Mouse (Mus musculus): ENCODE data around the gene Serinc5.

The Serinc5 gene

DNA sequence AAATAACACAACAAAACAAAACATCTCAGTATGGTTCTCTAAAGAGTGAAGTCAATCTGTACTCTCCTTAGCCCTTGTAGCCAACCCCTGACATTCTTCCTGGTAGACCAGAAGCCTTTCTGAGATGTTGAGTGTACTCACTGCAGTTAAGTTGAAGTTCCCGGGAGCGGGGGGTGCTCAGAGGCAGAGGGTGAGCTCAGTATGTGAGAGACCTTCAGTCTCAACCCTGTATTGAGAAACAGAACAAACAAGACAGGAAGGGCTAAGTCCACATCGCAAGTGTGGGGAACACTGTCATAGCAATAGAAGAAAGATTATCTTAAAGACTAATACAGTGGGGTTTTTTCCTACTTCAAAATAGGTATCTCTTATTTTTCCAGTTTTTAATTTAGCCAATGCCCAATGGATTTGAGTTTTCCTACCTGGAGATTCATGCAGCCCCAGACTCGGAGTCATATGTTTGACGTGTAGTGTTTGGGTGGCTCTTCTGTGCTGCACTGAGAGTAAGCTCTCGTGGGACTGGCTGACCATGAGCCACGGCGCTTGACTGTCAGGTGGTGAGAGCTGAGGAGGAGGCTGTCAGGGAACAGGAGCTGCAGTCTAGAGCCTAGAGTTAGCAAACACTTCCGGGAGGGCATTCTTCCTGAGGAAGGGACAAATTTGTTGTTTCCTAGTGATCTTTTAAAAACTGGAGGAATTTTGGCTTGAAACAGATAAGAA lies 95.6 kb downstream of the Serinc5 start:
- no peak for DNase-seq

DNA sequence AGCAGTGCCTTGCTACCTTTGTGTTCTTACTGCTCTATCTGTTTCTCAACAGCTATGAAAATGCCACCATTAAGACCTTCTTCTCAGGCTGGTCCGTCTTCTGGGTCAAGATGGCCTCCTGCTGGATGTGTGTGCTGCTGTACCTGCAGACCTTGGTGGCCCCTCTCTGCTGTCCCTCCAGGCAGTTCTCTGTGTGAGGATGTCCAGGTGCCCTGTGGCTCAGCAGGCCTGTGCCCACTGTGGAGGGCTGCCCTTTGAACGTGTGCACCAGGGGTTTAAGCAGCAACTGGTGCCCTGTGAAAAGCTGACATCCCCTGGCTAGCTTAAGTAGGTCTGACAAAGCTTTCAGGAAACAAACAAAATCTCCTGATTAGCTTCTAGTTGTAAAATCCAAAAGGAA lies 97.0 kb downstream of the Serinc5 start:
- DNase-seq = no peak

- no peak for DNase-seq
Measured at GRCm38 (mm10) chr13:92708466-92708865, 97.6 kb downstream of the Serinc5 start.

DNA sequence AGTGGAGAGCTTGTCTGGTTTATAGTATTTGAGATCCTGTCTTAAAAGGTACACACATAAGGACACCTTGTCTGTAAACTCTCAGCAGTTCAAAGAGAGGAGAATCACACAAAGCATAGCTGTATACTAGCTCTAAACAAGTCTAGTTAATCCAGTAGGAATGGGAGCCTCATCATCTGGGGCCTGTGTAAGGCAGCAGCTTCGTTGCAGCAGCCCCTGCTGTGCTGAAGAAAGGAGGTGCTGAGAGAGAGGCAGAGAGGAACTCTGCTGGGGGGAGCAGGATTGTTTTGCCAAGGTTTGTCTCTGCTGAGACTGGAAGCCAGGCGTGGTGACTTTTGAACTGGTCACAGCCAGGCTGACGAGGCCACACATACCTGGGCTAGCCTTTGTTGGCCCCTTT lies 98.6 kb downstream of the Serinc5 start:
- no peak for DNase-seq

DNA sequence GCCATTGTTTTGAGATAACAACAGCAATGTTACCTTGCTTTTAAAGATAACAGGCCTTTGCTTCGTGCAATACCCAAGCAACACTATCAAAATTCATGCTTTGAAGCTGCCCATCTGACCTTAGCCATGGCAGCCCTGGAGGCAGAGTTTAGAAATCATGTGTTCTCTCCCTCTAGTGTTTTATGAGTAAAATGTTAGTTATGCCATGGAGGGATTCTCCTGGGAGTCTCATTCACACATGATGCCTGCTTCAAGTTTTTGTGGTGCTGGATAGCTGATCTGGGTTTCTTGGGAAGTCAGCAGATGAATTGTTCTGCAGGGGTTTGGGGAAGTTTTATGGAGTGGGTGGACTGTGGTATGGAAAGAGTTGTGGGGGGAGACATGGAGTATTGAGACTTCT lies 99.5 kb downstream of the Serinc5 start:
- DNase-seq = no peak

DNA sequence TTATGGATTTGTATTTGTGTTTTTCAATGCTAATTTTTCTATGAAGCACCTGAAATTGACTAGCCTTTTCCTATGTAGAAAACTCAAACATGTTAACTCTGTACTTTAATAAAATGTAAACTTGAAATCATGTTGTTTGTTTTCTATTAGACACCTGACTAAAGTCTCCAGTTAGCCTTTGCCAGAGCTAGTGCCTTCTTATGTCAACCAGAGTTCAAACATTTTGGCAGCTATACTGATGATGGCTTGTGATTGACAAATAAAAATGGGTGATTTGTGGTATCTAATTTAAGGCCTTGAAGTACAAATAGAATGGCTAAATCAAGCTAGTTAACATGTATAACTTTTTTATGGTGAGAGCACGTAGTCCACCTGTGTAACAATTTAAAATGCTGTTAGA lies 100.9 kb downstream of the Serinc5 start:
- no peak for DNase-seq

DNA sequence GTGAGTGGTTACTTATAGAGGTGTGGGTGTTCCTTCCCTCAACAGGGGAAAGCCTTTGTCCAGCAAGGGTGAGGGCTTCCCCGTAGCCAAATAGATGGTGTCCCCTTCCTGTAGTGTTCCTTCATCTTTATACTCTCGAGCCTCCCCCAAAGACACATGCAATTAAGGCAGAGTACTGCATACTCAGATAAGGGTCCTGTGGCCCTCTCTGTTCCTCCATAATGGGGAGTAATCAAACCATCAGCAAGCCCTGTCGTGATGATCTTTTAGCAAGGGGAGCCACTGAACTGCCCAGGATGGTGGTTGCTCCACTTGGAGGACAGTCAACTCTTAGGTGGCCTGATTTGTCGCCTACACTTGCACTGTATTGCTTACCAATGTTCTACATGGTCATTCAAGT lies 101.7 kb downstream of the Serinc5 start:
- no peak for DNase-seq

DNA sequence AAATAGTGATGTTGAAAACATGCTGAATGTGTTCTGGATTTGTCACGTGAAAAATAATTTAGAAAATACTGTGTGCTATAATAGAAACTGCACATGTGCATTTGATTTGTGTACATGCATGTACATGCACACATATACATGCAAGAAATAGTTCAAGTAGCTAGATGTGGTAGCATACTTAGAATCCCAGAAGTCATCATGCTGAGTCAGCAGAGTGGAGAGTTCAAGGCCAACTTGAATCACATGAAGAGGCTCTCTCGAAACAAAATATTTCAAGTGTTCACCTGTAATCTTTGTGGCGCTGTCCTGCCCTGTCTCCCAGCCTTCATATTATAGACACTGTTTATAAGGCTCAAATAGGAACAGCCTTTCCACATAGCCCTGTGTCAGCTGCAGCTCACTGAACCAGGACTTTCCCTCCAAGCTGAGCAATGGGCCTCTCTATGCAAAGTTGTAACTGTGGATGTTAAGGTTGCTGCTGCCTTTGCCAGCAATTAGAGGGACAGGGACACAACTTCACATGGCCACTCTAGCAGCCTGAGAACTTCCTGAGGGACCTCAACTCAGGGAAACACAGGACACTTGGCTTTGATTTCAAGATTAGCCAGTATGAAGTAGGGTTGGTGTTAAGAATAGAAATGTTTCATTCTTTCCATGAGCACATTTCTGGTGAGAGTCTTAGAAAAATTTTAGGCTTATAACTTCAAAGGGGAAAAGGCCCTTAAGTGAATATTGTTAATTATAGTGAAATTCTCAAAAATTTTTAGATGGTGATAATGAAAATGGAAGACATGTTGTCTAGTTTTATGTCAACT lies 107.2 kb downstream of the Serinc5 start:
- no peak for DNase-seq

- DNase-seq = no peak
Measured at GRCm38 (mm10) chr13:92721006-92721405, 110.1 kb downstream of the Serinc5 start.

DNA sequence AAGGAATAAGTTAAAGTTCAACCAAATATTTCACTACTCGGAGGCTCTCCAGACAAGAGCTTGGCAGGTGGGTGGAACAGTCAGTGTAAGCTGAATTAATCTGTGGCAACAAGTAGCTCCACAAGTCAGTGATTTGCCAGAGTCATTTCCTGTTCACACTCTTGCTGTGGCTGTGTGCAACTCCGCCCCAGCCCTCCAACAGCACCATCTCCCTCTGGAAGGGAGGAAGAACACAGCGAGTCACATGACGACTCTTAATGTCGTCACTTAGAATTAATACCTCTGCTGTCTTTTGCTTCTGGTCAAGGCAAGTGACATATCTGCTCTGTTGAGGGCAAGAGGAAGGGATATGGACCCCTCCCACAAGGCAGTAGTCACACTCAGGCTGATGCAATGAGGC lies 111.5 kb downstream of the Serinc5 start:
- no peak for DNase-seq

DNA sequence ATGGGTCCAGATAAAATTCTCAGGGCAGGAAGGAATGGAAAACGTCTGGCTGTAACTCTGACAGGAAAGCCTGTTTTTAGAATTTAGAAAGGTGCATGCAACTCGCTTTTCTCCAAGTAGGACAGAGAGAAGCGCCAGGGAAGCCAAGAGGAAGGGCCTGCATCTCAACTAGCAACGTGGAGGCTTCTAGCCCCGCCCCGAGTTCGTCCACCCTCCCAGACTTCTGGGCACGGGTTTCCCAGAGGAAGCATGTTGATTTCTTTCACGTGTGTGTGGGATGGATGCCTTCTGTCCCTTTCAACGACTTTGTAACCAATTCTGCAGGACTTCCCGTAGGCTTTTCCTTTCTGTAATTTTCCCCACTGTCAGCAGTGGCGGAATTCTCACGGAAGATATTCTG lies 118.9 kb downstream of the Serinc5 start:
- DNase-seq = no peak

DNA sequence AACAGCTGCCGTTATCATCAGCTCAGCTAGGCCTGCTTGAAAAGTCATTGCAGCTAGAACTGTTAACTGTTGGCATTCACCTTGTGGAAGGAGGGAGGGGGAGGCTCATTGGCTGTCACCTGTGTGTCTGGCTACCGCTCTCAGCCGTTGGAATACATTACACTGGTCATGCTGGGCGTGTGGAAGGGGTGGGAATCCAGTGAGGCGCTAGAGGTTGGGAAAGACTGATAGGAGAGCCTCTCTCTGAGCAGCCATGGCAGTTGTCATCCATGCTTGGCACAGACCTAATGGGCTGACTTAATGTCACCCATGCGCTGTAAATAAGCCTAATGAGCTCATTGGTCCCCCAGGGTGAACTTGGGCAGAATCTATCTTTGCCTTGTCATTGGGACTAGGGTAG lies 120.9 kb downstream of the Serinc5 start:
- no peak for DNase-seq

DNA sequence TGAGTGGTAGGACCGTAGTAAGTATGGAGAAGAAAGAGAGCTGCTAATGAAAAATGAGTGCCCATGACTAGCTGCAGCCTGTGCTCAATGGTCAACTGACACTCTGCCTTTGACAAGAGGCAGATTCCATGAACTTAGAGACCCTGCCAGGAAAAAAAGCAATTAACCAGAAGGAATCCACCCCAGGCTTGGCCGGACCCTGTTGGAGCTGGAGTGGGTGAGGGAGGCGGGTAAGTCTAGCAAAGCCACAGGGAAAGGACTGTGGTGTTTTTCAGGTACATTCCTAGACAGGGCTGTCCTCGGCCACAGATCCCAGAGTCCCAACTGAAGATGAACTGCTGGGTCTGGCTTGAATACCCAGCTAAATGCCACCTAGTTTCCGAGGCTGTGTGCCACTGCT lies 121.9 kb downstream of the Serinc5 start:
- no peak for DNase-seq

DNA sequence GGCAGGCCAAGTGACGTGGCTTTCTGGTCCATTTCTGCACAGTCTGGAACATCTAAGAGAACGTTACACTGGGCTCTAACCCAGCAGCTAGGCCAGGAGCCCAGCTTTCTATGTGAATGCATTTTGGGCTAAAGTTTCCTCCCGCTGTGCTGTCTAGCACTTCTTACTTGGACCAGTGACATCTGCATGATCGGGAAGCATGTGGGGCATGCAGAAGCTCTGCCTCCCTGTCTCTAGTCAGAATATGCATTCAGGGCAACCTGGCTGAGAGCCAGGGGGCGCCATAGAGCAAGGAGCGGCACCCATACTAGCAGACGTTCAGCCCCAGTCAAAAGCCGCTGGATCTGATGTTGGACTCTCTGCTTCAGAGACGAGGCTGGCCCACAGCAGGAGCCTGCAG lies 122.4 kb downstream of the Serinc5 start:
- peak; percentile 59 for DNase-seq

GRCm38 (mm10) chr13:92733741-92734140 lies 122.8 kb downstream of the Serinc5 start:
- peak; percentile 61 for DNase-seq

GRCm38 (mm10) chr13:92735693-92736092 lies 124.8 kb downstream of the Serinc5 start:
- DNase-seq = no peak

DNA sequence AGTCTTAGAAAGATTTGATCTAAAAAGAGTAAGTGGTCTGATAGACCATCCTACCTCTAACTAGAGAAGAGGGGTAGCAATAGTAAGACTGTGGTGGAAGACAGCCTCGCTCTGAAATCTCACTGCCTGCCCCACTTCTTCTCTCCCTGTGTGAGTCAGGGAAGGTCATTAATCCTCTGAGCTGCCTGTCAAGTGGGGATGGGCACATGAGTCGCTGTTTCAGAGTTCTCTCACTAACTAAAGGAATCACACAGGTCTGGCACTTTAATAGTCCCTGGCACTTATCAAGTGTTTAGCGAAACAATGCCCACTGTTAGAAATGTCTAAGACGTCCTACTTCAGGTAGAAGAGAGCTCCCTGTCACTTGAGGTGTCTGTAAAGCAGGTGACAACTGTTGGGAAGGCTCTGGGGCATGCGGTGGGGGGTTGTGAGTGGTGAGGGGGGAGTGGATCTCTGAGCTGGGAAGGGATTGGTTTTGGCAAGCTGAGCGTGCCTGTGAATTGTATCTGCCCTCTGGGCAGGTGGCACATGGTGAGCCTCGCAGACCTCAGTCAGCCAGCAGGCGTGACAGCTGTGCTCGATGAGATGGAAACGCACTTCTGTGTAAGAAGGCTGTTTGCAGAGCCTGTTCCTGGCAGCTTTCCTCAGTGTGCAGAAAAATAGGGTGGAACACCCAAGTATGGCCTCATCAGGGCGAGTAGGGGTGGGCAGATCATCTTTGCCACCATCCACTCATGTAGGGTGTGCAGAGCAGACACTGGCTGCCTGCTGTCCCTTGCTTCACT lies 125.8 kb downstream of the Serinc5 start:
- peak; percentile 44 for DNase-seq

GRCm38 (mm10) chr13:92738821-92739220 lies 127.9 kb downstream of the Serinc5 start:
- DNase-seq = no peak

GRCm38 (mm10) chr13:92739858-92740257 lies 129.0 kb downstream of the Serinc5 start:
- no peak for DNase-seq

- peak; percentile 17 for DNase-seq
Measured at GRCm38 (mm10) chr13:92740671-92741270, 129.9 kb downstream of the Serinc5 start.

GRCm38 (mm10) chr13:92742886-92743285 lies 132.0 kb downstream of the Serinc5 start:
- no peak for DNase-seq

GRCm38 (mm10) chr13:92743337-92743736 lies 132.4 kb downstream of the Serinc5 start:
- DNase-seq = no peak

DNA sequence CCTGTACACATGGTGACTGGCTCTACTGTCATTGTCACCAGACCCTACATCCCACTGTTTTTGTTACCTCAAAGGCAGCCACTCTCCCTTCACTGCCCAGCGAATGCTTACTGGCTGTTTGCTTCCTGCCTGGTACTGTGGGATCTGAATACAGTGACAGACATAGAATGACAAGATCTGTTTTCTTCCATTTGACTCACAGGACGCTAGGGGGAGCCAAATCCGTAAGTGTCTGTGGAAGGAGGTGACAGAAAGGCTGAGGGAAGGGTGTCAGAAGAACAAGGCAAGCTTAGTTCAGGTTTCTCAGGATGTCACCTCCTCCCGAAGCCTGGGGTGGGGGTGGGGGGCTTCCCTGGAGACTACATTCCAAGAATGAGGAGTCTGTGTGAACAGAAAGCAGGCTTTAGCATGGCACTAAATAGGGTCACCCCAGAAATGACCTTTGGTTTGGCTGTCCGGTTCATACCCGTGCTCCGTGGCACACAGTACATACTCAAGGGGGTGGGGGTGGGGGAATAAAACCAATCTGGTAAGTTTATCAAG lies 140.2 kb downstream of the Serinc5 start:
- DNase-seq = peak; percentile 53

Data from cerebellum, adult 11-12 months (tissue).